8 mouse cellular contexts compared by ENCODE assay signal in genomic region chr11:43747233-43748226, GRCm38 (mm10). TPM values are rescaled to one million over a fixed set of nuclear protein-coding genes. Genes with fewer than 3 reads are reported as not detected.
DNase-seq lines count a peak whose midpoint lies in the region; ATAC-seq and TF ChIP-seq lines count a peak whose summit lies in the region.

Gene Ttc1, minus strand, starts transcription at chr11:43748008.

- peak; percentile 99 for ATAC-seq in kidney, embryonic 14.5 days (ENCODE audit: low FRiP score, low TSS enrichment)
- peak; percentile 98 for ATAC-seq in limb, embryonic 15.5 days (ENCODE audit: insufficient number of reproducible peaks, low FRiP score, low TSS enrichment, low read depth)

- peak within 1 kb of the TSS; percentile 76 for H3K9ac ChIP-seq in kidney, embryonic 14.5 days (ENCODE audit: low read depth, low read length)
- H3K9ac ChIP-seq in limb, embryonic 15.5 days = peak within 1 kb of the TSS; percentile 63

- peak; percentile 77; the same call in 1 of the 2 replicates for TF ChIP-seq POLR2A in bone marrow macrophage, adult 2 months (IDR thresholded peaks at IDR 0.05; ENCODE audit: borderline replicate concordance, low read depth, low read length)
- peak; percentile 92 for TF ChIP-seq POLR2A in embryonic fibroblast, embryonic 13.5 days (IDR thresholded peaks at IDR 0.05; ENCODE audit: low read depth, low read length)

- H3K27ac ChIP-seq in bone marrow macrophage, adult 2 months (ENCODE audit: insufficient read depth, low read depth, low read length) = peak within 1 kb of the TSS; percentile 58
- H3K27ac ChIP-seq in embryonic fibroblast, embryonic 13.5 days (ENCODE audit: insufficient read depth, low read length) = peak within 1 kb of the TSS; percentile 19; the same call in 1 of the 2 replicates
- H3K27ac ChIP-seq in kidney, embryonic 14.5 days (ENCODE audit: low read depth, low read length) = peak within 1 kb of the TSS; percentile 21; the same call in 1 of the 2 replicates
- H3K27ac ChIP-seq in limb, embryonic 15.5 days = peak within 1 kb of the TSS; percentile 74

- 4% methylated on average over 47 of the region's 47 CpGs for WGBS in kidney, embryonic 14.5 days
- 2% methylated on average over 47 of the region's 47 CpGs for WGBS in limb, embryonic 15.5 days

- no peaks in the 10 kb centered on the region for H3K9me3 ChIP-seq in kidney, embryonic 14.5 days (ENCODE audit: control insufficient read depth, low read length)
- H3K9me3 ChIP-seq in limb, embryonic 15.5 days = no peaks in the 10 kb centered on the region

- peak; percentile 97 for DNase-seq in A20 (ENCODE audit: low read depth, low spot score)
- DNase-seq in heart, adult 9 months (ENCODE audit: low spot score in 2 of 2) = peak; percentile 96 to 97
- peak; percentile 84 to 92 for DNase-seq in monocyte, adult 2 months (ENCODE audit: low read depth in 1 of 2, low spot score in 2 of 2)
- DNase-seq in spleen, postnatal 36 days (ENCODE audit: low spot score in 2 of 2) = peak; percentile 96 to 97

- peaks cover 19% of the 10 kb centered on the region for H3K36me3 ChIP-seq in kidney, embryonic 14.5 days (ENCODE audit: control insufficient read depth, insufficient read depth, low read length)
- H3K36me3 ChIP-seq in limb, embryonic 15.5 days = peaks cover 24% of the 10 kb centered on the region

- H3K4me1 ChIP-seq in bone marrow macrophage, adult 2 months (ENCODE audit: control insufficient read depth, insufficient read depth, low read length) = peaks cover 7% of the 10 kb centered on the region
- H3K4me1 ChIP-seq in embryonic fibroblast, embryonic 13.5 days (ENCODE audit: control insufficient read depth, insufficient read depth, low read length) = peaks cover 3% of the 10 kb centered on the region
- peaks cover 6% of the 10 kb centered on the region; the same call in 1 of the 2 replicates for H3K4me1 ChIP-seq in kidney, embryonic 14.5 days (ENCODE audit: control insufficient read depth, insufficient read depth, low read length)
- H3K4me1 ChIP-seq in limb, embryonic 15.5 days = peaks cover 10% of the 10 kb centered on the region

- H3K27me3 ChIP-seq in kidney, embryonic 14.5 days (ENCODE audit: control insufficient read depth, insufficient read depth, low read length) = no peaks in the 10 kb centered on the region
- no peaks in the 10 kb centered on the region for H3K27me3 ChIP-seq in limb, embryonic 15.5 days

- peak within 1 kb of the TSS; percentile 88 for H3K4me3 ChIP-seq in bone marrow macrophage, adult 2 months (ENCODE audit: insufficient read depth, low read length)
- H3K4me3 ChIP-seq in embryonic fibroblast, embryonic 13.5 days (ENCODE audit: insufficient read depth, low read length) = peak within 1 kb of the TSS; percentile 87
- peak within 1 kb of the TSS; percentile 77 for H3K4me3 ChIP-seq in kidney, embryonic 14.5 days (ENCODE audit: low read length)
- H3K4me3 ChIP-seq in limb, embryonic 15.5 days = peak within 1 kb of the TSS; percentile 86

- TF ChIP-seq CTCF in bone marrow macrophage, adult 2 months (IDR thresholded peaks at IDR 0.05; ENCODE audit: low read depth, low read length) = no peak
- no peak for TF ChIP-seq CTCF in embryonic fibroblast, embryonic 13.5 days (IDR thresholded peaks at IDR 0.05; ENCODE audit: borderline replicate concordance, insufficient read depth, low read length)

- H3K4me2 ChIP-seq in kidney, embryonic 14.5 days (replicated peaks; ENCODE audit: low read depth, low read length) = peak within 1 kb of the TSS; percentile 66
- H3K4me2 ChIP-seq in limb, embryonic 15.5 days = peak within 1 kb of the TSS; percentile 87

RNA-seq across cellular contexts. Expression of gene Ttc1, which starts in this region (rescaled TPM):
- polyA plus RNA-seq in bone marrow macrophage, adult 2 months (2012; ENCODE audit: insufficient read depth, insufficient read length, missing spikeins) = 41.5 and 42.4 TPM in 2 replicates
- 44.0 and 49.5 TPM in 2 replicates for polyA plus RNA-seq in embryonic fibroblast, embryonic 13.5 days (2011; ENCODE audit: insufficient read length, low read depth, missing spikeins)
- polyA plus RNA-seq in kidney, embryonic 14.5 days (2014; fragmentation: Nextera tagmentation; extraction: Ambion mirVana) = 79.2 and 82.2 TPM in 2 replicates
- polyA plus RNA-seq in limb, embryonic 15.5 days (2015; fragmentation: Nextera tagmentation; extraction: Ambion mirVana) = 65.8 and 68.1 TPM in 2 replicates

Comparison
In these comparisons a context has a peak if more than half of its experiments do, and no peak if none do; other contexts are left out.
1. Peak in every context shown above with its lines: DNase-seq, ATAC-seq, H3K4me3 ChIP-seq and H3K27ac ChIP-seq.
2. H3K27ac ChIP-seq: peak in every context shown above with its lines; median percentile 74 in limb, embryonic 15.5 days; 58 in bone marrow macrophage, adult 2 months; 21 in kidney, embryonic 14.5 days; 19 in embryonic fibroblast, embryonic 13.5 days.